Mouse (Mus musculus) R1 (cell line): ENCODE data around the gene Faah.
A peak's percentile ranks its signal among the peaks of the same experiment; 100 is the strongest.

ENCODE experiments used
- DNase-seq: peaks from one replicate; pipeline ENCODE4 v3.0.0-alpha.2; 2018; ENCODE audit warnings: low read depth, low spot score

Gene Faah

DNA sequence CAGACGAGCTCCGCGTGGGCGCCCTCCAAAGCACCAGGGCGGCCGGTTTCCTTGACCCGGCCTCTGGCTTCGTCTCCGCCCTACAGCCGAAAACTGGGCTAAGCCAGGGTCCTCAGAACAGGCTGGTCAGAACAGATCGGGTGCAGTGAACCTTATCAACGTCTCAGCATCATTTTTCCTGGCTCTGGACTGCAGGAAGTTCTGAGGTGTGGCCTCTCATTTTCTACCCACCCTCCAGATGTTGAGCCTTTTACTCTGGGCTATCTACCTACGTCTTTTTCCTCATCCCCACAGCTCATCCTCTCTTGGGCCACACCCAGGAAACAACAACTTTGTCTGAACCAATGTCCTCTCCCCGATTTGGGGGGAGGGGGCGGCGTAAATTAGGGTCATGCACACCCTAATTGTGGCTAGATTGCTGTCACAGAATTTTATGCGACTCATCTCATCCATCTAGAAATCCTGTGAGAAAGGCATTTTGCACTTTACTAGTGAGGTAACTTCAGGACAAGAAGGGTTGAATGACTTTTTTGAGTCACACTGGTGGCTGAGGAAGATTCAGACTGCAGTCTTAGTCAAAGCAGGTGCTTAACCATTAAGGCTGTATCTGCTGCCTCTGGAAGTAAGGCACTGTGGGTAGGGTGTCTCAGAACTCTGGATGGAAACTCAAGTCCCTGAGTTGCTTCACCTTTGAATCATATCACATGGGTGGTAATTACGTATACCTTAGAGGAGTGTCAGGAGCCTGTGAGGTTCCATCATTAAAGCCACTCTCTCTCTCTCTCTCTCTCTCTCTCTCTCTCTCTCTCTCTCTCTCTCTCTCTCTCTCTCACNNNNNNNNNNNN is at the start of gene Faah:
Gene Faah (minus strand): TSS at position 25 of the 845 bp plus-strand sequence.
- no peak for DNase-seq

DNA sequence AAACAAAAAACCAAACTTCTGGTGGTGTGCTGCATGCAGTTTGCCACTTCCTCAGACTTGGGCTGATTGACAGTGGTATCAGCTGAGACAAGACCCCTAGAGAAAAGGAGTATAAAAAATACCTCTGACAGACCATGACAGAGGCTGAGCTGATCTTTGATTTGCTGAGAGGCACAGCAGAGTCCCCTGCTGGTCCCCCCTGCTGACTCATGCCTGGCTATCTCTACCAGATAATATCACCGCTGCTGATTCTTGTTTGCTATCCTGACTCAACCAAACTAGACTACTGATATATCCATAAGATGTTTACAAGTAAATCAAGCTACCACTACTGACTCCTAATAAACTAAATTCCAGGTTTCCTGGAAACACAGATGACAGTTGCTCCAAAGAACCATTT is 46.1 kb upstream of the Faah start:
- DNase-seq, result no peak

DNA sequence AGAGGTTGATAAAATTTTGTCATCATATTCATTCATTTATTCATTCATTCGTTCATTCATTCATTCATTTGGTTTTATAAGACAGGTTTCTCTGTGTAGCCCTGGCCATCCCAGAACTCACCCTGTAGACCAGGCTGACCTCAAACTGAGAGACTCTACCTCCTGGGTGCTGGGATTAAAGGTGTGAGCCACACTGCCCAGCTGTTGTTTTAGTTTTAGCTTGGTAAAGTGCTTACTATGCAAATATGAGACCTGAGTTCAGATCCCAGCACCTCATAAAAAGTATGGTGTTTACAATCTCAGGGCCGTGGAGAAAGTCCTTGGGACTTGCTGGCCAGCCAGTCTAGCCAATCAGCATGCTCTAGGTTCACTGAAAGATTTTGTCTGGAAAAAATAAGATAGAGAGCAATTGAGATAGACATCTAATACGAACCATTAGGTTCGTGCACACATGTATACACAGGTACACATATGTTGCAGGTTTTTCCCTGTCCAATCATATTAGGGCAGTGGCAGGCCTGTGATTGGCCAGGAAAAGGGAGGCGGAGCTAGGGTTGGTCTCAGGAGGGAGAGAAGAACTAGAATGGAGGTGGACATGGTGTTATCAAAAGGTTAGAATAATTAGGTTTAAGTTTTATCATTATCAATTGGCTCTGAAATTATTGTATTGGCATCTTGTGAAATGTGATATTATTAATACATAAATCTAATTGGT is 41.4 kb upstream of the Faah start:
- peak; percentile 82 for DNase-seq

DNA sequence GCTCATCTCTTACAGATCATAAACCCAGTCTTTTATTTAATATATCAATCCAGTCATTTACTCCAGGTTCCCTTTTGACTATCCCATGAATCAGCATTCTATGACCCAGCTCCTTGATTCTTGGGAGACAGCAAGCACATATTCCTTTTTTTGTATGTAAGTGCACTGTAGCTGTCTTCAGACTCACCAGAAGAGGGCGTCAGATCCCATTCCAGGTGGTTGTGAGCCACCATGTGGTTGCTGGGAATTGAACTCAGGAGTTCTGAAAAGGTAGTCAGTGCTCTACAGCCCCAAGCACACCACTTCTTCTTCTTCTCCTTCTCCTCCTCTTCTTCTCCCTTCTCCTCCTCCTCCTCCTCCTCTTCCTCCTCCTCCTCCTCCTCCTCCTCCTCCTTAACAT is 39.8 kb upstream of the Faah start:
- peak; percentile 72 for DNase-seq

DNA sequence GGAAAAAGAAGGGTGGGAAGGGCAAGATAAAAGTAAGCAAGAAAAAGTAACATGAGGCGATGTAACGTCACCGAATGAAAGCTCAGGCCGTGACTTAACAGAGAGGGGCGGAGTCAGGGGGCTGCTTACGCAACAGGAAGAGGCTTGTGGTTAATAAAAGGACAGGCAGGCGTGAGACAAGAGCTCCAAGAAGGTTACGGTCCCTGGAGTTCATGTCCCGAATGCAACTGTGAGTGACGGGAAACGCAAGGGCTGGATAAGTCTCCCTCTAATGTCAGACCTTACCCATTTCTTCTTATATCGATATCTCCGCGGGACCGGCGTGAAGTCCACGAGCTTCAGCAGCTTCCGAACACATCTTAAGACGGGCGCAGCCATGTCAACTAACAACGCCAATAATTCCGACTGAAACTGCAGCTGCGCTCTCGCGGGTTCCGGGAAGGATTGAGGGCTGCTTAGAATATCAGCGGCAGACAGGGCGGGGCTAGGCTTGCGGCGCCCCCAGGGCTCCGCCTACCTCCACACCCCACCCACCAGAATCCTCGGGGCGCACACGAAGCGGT is 35.8 kb upstream of the Faah start, which contains the start of gene Nsun4:
Gene Nsun4 (minus strand): TSS at position 478 of the 563 bp plus-strand sequence.
- DNase-seq, result peak; percentile 97

DNA sequence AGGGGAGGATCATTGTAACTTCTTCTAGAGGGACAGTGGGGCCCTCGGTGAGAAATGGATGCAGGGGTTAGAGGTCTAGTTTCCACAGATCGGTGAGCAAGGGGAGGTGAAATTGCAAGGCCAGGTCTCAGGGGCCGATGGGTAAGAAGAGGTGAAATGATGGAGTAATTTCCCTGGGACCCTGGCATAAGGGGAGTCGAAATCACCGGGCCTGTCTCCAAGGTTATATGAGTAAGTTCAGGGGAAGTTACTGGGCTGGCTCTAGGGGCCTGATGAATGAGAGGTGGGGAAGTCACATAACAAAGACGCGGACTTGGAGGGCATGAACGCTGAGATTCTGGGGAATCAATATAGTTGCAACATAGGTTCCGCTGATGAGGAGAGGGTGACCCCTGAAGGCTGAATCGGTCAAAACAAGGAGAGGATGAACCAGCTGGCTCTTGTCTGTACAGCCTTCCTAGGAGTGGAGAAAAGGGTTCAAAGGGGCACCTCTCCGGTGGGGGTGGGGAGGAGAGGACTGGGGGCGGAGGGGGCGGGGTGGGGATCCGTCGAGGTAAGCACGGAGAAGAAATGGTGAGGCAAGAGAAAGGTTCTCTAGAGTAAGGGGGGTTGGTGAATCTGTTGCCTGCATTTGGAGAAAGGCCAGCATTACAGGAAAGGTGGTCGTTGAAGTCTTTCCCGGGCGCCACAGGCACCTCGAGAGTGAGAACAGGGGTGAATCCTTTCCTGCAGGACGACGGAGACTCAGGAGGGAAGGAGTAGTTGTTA is 35.0 kb upstream of the Faah start:
- peak; percentile 53 for DNase-seq

DNA sequence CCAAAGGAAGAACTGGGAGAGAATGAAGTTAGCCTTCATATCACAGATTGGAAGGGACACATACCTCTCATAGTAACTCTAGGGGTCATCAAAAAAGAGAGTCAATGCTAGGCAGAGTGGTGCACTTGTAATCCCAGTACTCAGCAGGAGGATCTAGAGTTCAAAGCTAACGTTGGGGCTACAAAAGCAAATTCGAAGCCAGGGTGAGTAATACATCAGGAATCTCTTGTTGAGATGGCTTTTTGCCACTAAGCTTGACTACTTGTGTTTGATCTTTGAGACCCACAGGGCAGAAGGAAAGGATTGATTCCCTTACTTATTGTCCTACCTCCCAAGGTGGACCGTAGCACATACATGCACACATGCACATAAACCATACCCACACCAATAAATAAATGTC is 31.5 kb upstream of the Faah start:
- DNase-seq, result no peak

DNA sequence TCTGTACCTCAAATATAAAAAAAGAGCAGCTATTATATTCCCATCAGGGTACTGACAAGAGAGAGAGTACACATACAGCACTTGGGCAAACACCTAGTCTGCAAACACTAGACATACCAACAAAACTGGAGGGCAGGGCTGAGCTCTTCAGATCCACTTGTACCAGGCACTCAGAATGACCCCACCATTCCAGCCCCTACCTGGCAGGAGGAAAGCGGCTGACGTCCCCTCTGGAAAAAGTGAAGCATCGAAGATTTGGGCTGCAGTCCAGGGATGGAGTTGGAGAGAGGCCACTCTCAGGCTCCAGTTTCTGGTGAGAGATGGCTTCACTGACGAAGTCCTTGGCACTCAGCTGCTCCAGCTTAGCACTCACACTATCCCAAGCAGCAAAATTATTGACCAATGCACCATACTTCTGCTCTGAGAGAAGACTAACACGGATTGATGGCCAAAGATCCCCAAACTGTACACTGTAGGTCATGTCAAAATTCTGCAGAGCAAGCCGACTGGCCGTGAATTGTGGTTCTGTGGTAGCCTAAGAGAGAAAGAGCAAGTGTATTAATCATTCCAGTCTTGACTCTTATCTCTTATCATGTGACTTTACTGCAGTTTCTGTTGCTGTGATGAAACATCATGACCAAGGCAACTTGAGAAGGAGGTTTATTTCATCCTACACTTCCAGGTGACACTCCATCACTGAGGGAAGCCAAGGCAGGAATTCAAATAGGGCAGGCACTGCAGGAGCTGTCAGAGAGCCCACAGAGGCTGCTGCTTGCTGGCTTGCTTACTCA is 30.6 kb upstream of the Faah start:
- DNase-seq, result no peak

DNA sequence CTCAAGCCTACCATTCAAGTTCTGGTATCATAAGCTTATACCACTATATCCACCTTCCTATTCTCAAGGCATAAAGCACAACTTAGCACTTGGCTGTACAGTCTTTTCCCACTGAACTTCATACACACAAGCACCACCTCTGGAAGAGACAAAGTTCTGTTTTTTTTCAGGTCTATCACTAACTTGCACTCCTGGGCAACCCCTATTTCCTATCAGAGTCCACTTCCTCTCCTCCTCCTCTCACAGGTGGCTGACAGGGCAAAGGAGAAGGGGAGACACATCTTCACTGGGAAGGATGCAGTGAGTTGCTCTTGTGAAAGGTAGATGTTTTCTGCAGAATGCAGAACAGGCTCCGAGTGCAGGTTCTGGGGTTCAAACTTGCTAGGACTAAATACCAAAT is 30.0 kb upstream of the Faah start:
- DNase-seq, result no peak

DNA sequence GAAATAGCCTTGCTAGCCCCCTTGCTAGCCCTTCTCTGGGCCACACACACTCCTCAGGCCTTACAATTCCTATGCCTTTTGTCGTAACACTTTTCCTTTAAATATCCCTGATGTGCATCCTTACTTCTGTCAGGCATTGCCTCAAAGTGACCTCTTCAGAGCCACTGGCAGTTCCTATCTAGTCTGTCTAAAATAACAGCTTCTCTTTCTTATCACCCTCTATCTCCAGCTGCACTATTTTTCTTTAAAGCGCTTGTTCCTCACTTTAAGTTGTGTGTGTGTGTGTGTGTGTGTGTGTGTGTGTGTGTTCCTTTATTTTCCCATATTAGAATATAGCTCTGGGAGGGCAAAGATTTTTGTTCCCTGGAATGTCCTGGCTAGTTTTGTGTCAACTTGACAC is 28.9 kb upstream of the Faah start:
- DNase-seq, result no peak

DNA sequence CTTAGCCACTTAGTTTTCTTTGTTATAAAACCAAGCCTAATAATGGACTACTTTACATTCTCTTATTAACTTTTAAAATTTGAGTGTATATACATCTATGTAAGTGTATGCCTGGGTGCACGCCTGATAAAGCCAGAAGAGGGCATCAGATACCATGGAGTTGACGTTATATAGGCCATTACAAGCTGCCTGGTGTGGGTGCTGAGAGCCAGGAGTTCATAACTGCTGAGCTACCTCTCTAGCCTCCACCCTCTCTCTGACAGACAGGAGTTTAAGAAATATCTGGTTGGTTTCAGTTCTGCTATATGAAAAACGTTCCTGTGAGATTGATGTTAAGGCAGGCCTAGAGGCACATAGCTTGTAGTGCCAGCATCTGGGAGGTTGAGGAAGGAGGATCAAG is 24.5 kb upstream of the Faah start:
- no peak for DNase-seq

DNA sequence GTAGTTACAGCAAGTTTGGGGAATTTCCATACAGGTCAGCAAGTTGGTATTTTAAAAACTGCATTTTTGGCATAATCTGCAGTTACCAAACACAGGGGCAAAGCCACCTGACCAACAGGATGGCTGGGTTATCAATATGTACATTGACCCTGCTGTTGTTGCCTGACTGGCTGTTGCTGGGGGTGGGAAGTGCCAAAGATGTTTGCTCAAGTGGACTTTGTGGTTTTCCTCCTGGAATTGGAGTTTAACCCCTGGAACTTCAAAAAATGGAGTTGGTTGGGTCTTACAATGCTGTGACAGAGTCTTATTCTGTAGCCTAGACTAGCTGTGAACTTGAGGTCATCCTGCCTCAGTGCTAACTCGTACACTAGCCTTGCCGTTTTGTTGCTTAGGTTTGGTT is 22.7 kb upstream of the Faah start:
- DNase-seq, result no peak

DNA sequence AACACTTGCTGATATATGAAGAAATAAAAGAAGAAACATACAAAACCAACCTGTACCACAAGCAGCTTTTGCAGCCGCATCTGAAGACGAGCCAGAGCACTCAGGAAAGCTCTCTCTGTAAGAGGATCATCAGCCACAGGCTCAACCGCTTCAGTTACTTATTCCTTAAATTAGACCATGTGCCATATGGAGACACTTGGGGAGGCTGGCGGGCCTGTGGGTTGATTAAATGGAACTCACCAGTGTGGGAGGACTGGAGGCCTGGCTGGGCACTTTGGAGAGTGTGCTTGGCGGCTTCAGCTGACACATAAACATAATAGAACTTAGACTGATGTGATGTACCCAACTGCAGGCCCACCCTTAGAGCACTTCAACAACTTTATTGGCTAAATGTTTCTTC is 15.6 kb upstream of the Faah start:
- no peak for DNase-seq

DNA sequence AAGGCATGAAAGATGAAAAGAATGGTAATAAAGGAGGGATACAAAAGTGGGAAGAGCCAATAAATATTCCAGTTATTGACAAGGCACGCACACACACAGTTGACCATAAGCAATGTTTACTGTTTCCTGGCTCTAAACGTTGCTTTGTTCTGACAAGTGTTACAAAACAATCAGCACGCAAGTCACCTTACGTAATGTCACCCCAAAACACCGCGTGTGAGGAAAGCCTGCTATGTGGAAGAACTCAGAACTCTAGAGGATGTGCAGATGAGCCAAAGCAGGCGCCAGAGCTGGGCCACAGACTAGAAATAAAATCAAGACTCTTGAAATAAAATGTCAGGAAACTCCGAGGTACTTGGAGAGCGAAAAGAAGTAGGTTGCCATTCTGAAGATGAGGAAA is 15.2 kb upstream of the Faah start:
- DNase-seq, result no peak

DNA sequence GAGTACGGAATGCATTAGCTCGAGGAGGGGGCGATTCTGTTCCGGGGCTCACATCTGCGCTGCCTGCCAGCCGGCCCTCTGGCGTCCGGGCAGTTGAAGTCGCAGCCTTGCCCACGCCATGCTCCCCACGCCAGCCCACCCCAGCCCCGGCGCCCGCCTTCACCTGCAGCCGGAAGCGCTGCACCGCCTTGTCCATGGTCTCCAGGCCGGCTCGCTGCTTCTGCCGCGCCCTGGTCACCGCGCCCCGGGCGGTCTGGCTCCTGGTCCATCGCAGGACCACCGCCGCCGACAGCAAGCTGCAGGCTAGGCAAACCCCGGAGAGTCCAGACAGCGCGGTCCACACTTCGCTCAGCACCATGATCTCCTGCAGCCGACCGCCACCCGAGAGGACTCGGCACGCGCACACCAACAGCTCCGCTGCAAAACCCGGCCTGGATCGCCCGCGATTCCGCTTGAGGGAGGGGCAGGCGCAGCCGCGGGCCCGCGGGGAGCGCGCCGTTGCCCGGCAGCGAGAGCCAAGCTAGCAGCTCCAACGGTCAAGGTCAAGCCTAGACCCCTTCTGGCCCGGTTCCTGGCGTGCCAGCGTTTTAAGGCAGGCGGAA is 325 bp downstream of the Faah start:
- DNase-seq, result peak; percentile 85

DNA sequence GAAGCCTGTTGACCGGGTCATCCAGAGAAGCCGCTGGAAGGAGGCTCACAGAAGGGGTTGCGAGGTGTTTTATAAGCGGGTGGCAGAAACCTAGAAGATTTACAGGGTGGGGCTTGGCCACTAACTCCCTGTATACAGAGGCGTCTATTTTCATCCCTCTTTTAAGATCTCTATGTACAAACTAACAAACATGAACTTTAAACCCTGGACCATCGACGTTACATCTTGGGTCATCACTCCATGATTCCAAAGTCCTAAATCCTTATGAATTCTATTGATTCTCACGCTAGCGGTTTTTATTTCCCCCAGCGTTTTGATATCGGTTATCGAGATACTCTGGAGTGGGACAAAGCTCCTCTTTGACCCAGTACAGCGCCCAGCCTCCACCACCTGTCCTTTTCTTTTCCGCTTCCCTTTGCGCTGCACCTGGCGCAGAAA is 845 bp downstream of the Faah start:
- no peak for DNase-seq

DNA sequence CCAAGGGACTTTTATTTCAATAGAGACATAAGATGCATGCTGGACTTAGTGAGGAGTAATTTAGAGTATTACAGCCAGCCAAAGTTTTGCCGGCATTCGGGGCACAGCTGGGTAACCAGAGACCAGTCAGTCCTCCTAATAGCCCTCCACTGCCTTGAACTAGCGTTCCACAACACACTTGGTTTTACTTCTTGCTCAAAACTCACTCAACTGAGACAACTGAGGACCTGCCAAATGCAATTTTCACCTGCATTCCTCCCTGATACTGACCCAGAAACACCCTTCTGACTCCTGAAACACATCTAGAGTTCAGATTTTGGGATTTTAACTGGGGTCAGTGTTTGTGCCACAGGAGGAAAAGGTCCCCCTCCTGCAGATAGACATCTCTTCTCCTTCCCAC is 1.3 kb downstream of the Faah start:
- no peak for DNase-seq

DNA sequence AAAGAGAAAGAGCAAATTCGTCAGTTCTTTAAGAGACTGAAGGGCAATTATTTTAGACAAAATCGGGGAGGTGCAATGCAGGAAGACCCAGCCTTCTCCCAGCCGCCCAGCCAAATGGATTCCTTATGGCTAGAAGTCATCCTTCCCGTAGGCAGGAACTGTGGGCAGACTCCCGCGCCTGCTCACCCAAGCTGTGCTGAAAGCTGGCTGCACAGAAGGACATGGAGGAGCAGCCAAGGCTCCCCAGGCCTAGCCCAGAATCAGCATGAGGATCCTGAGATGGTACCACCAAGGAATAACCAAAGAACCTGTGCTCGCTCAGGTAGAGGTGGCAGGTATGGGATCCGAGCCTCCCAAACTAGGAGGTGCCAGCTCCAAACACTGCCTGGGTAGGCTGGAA is 1.7 kb downstream of the Faah start:
- DNase-seq, result no peak

DNA sequence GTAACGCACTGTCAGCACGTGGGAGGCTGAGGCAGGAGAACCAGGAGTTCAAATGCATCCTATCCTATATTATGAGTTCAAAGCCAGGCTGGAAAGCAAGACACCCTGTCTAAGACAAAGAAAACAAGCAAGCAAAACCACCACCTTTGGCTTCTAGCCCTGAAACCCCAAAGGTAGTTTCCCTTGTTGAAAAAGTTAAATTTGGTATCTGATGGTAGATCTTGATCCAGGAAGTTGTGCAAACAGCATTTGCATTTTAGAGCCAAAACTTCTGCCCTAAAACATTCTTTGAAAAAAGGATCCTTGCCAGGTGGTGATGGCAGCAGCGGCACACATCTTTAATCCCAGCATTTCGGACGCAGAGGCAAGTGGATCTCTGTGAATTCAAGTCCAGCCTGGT is 2.2 kb downstream of the Faah start:
- no peak for DNase-seq

DNA sequence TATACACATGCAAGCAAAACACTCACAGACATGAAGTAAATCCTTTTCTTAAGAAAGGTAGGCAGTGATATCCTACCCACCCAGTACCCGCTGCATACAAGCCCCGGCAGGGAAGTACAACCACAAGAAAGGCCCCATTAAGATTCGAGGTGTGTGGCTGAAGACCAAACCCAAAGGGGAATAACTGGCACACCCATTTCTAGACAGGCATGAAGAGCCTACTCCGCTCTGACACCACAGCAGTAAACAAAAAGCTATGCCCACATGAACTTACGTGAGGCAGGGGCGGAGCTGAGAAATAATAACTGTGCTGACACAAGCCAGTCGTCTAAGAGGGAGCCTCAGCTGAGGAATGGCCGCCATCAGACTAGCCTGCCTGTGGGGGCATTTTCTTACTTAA is 7.5 kb downstream of the Faah start:
- DNase-seq, result no peak

DNA sequence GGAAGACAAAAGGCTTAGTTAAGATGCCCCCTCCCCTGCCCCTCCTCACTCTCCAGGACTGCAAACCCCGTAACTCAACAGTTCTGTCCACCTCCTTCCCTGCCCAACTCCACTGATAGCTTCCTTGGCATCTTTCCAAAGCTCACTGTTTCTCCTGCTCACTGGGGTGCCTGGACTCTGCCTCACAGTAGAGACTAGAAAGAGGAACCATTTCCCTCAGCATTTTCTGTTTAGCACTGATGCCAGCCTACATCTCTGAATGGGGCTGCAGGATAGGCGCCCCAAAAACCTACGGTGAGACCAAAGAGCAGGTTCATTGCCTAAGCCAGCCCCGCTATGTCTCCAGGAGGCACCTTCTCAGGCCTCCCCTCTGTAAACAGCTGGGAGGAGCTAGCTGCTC is 16.5 kb downstream of the Faah start:
- DNase-seq, result no peak
